Mouse (Mus musculus) Patski (cell line): ENCODE data around the gene Man1a2. TPM values are rescaled to one million over a fixed set of nuclear protein-coding genes. Genes with fewer than 3 reads are reported as not detected.
A peak's percentile ranks its signal among the peaks of the same experiment; 100 is the strongest.

Source experiments
- ATAC-seq: fragments of 100-300 bp; one replicate; pipeline ENCODE4 v1.8.0; 2021
- CTCF ChIA-PET: fragments of 350-600 bp; sonication (Branson Sonifier 250); formaldehyde crosslinking; loops from one replicate; lab custom pipeline; 2022; ENCODE audit warnings: inconsistent platforms; lab: Charles Lee
- POLR2A ChIA-PET: fragments of 350-600 bp; sonication (Branson Sonifier 250); formaldehyde crosslinking; loops from one replicate; lab custom pipeline; 2022; ENCODE audit warnings: antibody characterized with exemption, inconsistent platforms; lab: Charles Lee
- DNase-seq: peaks from one replicate; pipeline ENCODE4 v3.0.0-alpha.2; 2011; ENCODE audit warnings: low read depth, low spot score
- H3K27me3 ChIP-seq: fragments of 371-371 bp; one replicate; pipeline ENCODE4 v1.5.1; 2021
- CTCF ChIP-seq: fragments of 100-300 bp; IDR thresholded peaks from one replicate; pipeline ENCODE4 v1.5.1; 2021
- in situ Hi-C: fragments of 300-500 bp; cut with MboI; formaldehyde crosslinking; loops from 3 replicates; pipeline ENCODE4 v1.11.1; 2018; ENCODE audit warnings: low pct_unique_long_range_greater_than_20kb, mixed read lengths
- polyA plus RNA-seq: library from polyadenylated mRNA; unstranded; gene quantifications from one replicate; pipeline ENCODE4 v1.2.3, GENCODE M21; 2021

Man1a2 gene
- polyA plus RNA-seq, 1 experiment from 2014 or later = 83.6 TPM

DNA sequence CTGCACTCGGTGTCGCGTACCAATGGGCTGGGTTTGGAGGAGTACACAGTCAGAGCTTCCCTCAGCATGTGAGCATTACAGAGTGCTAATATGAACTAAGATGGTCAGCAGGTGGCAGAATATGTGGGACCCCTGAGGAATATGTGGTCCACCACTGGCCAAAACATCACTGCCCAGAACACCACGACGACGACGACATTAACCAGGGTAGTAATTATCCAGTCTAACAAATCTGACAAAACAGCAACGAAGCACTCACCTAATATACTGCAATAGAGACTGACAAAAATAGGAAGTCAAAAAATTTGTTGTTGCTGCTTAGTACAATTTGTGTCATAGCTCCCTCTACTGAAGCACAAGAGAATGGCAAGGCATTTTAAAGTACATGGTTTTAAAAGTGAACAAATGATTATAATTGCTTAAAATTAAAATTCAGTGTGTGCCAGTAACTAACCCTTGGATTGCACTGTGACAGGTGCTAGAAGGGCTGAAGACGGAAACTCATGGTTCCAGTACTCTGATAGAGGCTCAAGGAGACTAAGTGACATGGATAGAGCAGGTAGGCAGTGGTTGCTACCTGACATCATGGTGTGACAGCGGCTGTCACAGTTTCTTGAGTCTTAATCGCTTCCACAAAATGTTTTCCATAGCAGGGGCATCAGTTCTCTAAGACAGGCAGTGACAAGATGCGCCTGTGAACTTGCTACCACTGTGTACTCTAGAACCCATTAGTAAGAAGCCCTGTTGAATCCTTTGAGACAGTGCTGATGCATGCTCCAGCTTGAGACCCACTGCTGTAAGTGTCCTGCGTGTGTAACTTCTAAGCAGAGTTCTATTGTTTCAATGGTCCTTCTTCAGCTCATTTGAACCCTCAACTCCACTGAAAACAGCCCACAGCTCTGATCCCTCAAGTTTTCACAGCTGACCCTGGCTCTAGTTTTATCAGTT, 116.6 kb downstream of the Man1a2 start:
- TF ChIP-seq CTCF = peak; percentile 84
- no peak for ATAC-seq
- no peaks in the 10 kb centered on the region for H3K27me3 ChIP-seq
- DNase-seq = no peak
- CTCF ChIA-PET = interaction anchor here (0.9 to 10.6 kb wide), 14 partner anchors 9 to 368 kb away, joined by 3 to 71 read pairs (median 4); partner anchors contain the start of gene Tent5c
- in situ Hi-C loops = no loop called here
- POLR2A ChIA-PET = interaction anchor here (0.8 kb wide), 1 partner anchor 339 kb away, joined by 7 read pairs; no protein-coding TSS in a partner anchor

DNA sequence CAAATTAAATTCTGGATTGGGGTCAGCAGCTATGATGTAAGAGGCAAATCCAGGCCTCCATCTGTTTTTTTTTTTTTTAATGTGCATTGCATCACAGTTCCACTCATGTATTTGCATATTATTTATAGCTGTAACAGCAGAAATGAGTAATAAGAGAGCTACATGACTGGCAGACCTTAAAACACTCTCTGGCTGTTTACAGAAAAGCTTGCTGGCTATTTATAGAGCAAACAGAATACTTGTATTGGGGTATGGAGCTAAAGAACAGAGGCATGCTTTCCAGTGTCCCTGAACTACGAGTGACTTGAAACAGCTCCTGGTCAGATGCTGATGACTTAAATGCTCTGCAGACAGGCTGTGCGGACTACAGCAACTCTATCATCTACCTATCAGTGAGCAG, 121.7 kb downstream of the Man1a2 start:
- no peak for TF ChIP-seq CTCF
- H3K27me3 ChIP-seq = no peaks in the 10 kb centered on the region
- ChIA-PET POLR2A (no interaction called here), CTCF (interaction anchor here (1.1 to 10.6 kb wide), 8 partner anchors 9 to 372 kb away, joined by 3 to 71 read pairs (median 4); no protein-coding TSS in a partner anchor)
- ATAC-seq = no peak
- DNase-seq = no peak
- in situ Hi-C loops = loop anchor here (5.0 kb wide), 1 partner anchor 376 kb away; no protein-coding TSS in a partner anchor

GRCm38 (mm10) chr3:100562455-100562854, 122.8 kb downstream of the Man1a2 start:
- CTCF ChIA-PET = interaction anchor here (1.1 to 10.6 kb wide), 7 partner anchors 10 to 371 kb away, joined by 3 to 71 read pairs (median 6); no protein-coding TSS in a partner anchor

GRCm38 (mm10) chr3:100561561-100562175, 123.6 kb downstream of the Man1a2 start:
- no peak for ATAC-seq
- ChIA-PET POLR2A (interaction anchor here (1.6 kb wide), 1 partner anchor 202 kb away, joined by 3 read pairs; no protein-coding TSS in a partner anchor), CTCF (interaction anchor here (1.4 to 10.6 kb wide), 4 partner anchors 12 to 371 kb away, joined by 3 to 71 read pairs (median 8); no protein-coding TSS in a partner anchor)
- no peak for DNase-seq
- H3K27me3 ChIP-seq = no peaks in the 10 kb centered on the region
- TF ChIP-seq CTCF = no peak
- in situ Hi-C loops = loop anchor here (5.0 kb wide), 1 partner anchor 374 kb away; no protein-coding TSS in a partner anchor

More at GRCm38 (mm10) chr3:100562455-100562854, 122.8 kb downstream of the Man1a2 start:
- no peaks in the 10 kb centered on the region for H3K27me3 ChIP-seq
- no peak for ATAC-seq
- TF ChIP-seq CTCF = no peak
- in situ Hi-C loops = loop anchor here (5.0 kb wide), 1 partner anchor 375 kb away; no protein-coding TSS in a partner anchor
- POLR2A ChIA-PET = interaction anchor here (1.6 kb wide), 1 partner anchor 203 kb away, joined by 3 read pairs; no protein-coding TSS in a partner anchor
- no peak for DNase-seq

DNA sequence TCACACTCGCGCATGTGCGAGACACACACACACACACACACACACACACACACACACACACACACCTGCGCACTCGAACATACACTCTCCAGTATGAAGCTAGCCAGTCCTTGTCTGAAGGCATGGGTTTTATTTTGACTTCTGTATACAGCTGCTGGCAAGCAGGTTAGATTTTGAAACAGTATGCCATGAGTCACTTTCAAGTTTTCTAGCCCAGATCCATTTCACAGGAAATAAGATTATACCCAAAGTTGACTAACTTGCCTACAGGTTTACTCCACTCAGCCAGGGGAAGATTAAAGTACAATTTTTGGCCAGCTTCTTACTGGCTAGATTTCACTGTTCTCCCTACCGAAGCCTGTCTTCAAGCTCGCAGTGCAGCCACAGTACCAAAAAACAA, 125.9 kb downstream of the Man1a2 start:
- ATAC-seq = no peak
- CTCF ChIA-PET = interaction anchor here (1.2 to 2.2 kb wide), 3 partner anchors 9 to 19 kb away, joined by 3 to 11 read pairs (median 4); no protein-coding TSS in a partner anchor
- POLR2A ChIA-PET = interaction anchor here (0.6 kb wide), 1 partner anchor 108 kb away, joined by 4 read pairs; no protein-coding TSS in a partner anchor
- in situ Hi-C loops = no loop called here
- H3K27me3 ChIP-seq = no peaks in the 10 kb centered on the region
- no peak for DNase-seq
- no peak for TF ChIP-seq CTCF

DNA sequence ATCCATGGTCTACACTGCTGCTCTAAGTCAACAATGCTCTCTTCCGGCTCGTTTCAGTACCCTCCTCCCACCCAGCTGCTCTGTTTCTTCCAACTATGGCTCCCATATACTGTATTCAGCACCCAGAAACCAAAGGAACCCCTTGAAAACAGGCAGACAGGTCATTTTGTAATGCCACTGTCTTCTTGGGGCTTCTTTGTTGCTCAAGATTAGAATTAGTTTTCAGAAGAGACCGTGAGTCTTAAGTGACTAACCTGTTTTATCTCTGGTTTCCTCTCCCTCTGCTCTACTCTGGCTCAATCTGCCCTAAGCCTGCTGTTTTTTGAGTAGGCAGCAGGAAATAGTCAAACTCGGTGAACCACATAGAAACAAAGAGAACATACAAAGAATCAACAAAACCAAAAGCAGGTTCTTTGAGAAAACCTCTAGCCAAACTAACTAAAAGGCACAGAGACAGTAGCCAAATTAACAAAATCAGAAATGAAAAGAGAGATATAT, 127.0 kb downstream of the Man1a2 start:
- POLR2A ChIA-PET = no interaction called here
- no peak for ATAC-seq
- CTCF ChIA-PET = no interaction called here
- no peak for DNase-seq
- no peaks in the 10 kb centered on the region for H3K27me3 ChIP-seq
- in situ Hi-C loops = no loop called here
- no peak for TF ChIP-seq CTCF

- POLR2A ChIA-PET = interaction anchor here (0.8 to 1.3 kb wide), 2 partner anchors 66 to 132 kb away, joined by 3 read pairs; no protein-coding TSS in a partner anchor
Measured at GRCm38 (mm10) chr3:100554843-100555242, 130.5 kb downstream of the Man1a2 start.

DNA sequence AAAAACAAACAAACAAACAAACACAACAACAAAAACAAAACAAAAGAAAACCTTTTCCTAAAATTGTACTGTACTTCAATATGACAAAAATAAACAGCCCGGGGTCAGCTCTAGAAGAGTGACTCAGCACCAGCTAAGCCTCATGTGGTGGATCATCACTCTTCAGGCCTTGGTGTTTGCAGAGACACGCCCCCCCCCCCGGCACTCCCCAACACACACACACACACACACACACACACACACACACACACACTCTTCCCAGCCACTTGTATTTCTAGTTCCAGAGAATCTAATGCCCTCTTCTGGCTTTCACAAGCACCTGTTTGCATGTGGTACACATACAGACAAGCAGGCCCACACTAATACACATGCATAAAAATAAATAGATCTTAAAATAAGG, 133.1 kb downstream of the Man1a2 start:
- in situ Hi-C loops = loop anchor here (5.0 kb wide), 1 partner anchor 130 kb away; no protein-coding TSS in a partner anchor
- ChIA-PET CTCF (interaction anchor here (0.6 to 4.3 kb wide), 5 partner anchors 11 to 129 kb away, joined by 3 to 23 read pairs (median 3); no protein-coding TSS in a partner anchor), POLR2A (no interaction called here)
- ATAC-seq (no peak), DNase-seq (no peak)
- H3K27me3 ChIP-seq = no peaks in the 10 kb centered on the region
- TF ChIP-seq CTCF = no peak

More at GRCm38 (mm10) chr3:100554843-100555242, 130.5 kb downstream of the Man1a2 start:
- CTCF ChIA-PET = interaction anchor here (0.8 to 4.3 kb wide), 14 partner anchors 9 to 196 kb away, joined by 3 to 23 read pairs (median 4); no protein-coding TSS in a partner anchor
- no peaks in the 10 kb centered on the region for H3K27me3 ChIP-seq
- DNase-seq = no peak
- in situ Hi-C loops = loop anchor here (5.0 kb wide), 1 partner anchor 133 kb away; no protein-coding TSS in a partner anchor
- TF ChIP-seq CTCF = peak; percentile 71
- ATAC-seq = no peak

- H3K27me3 ChIP-seq = no peaks in the 10 kb centered on the region
- no peak for TF ChIP-seq CTCF
- ChIA-PET CTCF (interaction anchor here (0.8 to 2.5 kb wide), 5 partner anchors 43 to 189 kb away, joined by 3 to 8 read pairs (median 3); no protein-coding TSS in a partner anchor), POLR2A (no interaction called here)
- no peak for ATAC-seq
- DNase-seq = no peak
- in situ Hi-C loops = no loop called here
Measured at GRCm38 (mm10) chr3:100547913-100548292, 137.4 kb downstream of the Man1a2 start.
